Mouse (Mus musculus) liver, embryonic 15.5 days (tissue): Measurements from ENCODE around the gene Grin2d. TPM values are rescaled to one million over a fixed set of nuclear protein-coding genes. Genes with fewer than 3 reads are reported as not detected.

Experiments
- polyA plus RNA-seq: library from polyadenylated mRNA; unstranded; fragments of >200 nt; fragmentation: Nextera tagmentation; extraction: Ambion mirVana; gene quantifications from 2 replicates; pipeline ENCODE4 v1.2.1, GENCODE M21; 2015

Gene Grin2d
- polyA plus RNA-seq, 1 experiment from 2014 or later: 0.05 TPM

Other genes starting within 250 kb of the Grin2d start
- gene Mamstr, start 238.4 kb downstream of the Grin2d start, polyA plus RNA-seq: 0.91 and 1.2 TPM in 2 replicates
- 0.06 TPM in 1 of 2 replicates, not detected in the other for gene Fut2, start 212.0 kb downstream of the Grin2d start, polyA plus RNA-seq
- gene Ntn5, start 194.4 kb downstream of the Grin2d start, polyA plus RNA-seq: not detected in 2 replicates
- gene Sec1, start 184.0 kb downstream of the Grin2d start, polyA plus RNA-seq: 0.05 and 0.06 TPM in 2 replicates
- gene Car11, start 178.5 kb downstream of the Grin2d start, polyA plus RNA-seq: 0.26 and 0.44 TPM in 2 replicates
- 0.46 and 0.85 TPM in 2 replicates for gene Dbp, start 173.3 kb downstream of the Grin2d start, polyA plus RNA-seq
- 533 and 542 TPM in 2 replicates for gene Rpl18, start 162.9 kb downstream of the Grin2d start, polyA plus RNA-seq
- 10.4 and 13.3 TPM in 2 replicates for gene Sphk2, start 160.4 kb downstream of the Grin2d start, polyA plus RNA-seq
- 0.30 and 0.33 TPM in 2 replicates for gene Fam83e, start 157.2 kb downstream of the Grin2d start, polyA plus RNA-seq
- not detected in 2 replicates for gene Spaca4, start 152.6 kb downstream of the Grin2d start, polyA plus RNA-seq
- gene Lmtk3, start 94.6 kb downstream of the Grin2d start, polyA plus RNA-seq: not detected in 2 replicates
- 0.07 and 0.22 TPM in 2 replicates for gene Sult2b1, start 93.7 kb downstream of the Grin2d start, polyA plus RNA-seq
- gene Cyth2, start 63.8 kb downstream of the Grin2d start, polyA plus RNA-seq: 30.4 and 30.9 TPM in 2 replicates
- 0.06 and 0.12 TPM in 2 replicates for gene Kcnj14, start 53.6 kb downstream of the Grin2d start, polyA plus RNA-seq
- 24.7 and 25.3 TPM in 2 replicates for gene Grwd1, start 47.4 kb downstream of the Grin2d start, polyA plus RNA-seq
- gene Kdelr1, start 5.6 kb downstream of the Grin2d start, polyA plus RNA-seq: 27.6 TPM in 2 replicates
- 0.94 and 1.3 TPM in 2 replicates for gene Syngr4, start 18.3 kb upstream of the Grin2d start, polyA plus RNA-seq
- gene Tmem143, start 18.6 kb upstream of the Grin2d start, polyA plus RNA-seq: 3.6 and 4.0 TPM in 2 replicates
- 59.9 and 65.0 TPM in 2 replicates for gene Emp3, start 43.0 kb upstream of the Grin2d start, polyA plus RNA-seq
- 0.91 and 1.2 TPM in 2 replicates for gene Ccdc114, start 45.7 kb upstream of the Grin2d start, polyA plus RNA-seq
- gene Abcc6, start 151.9 kb upstream of the Grin2d start, polyA plus RNA-seq: 11.4 and 16.7 TPM in 2 replicates
- 22.5 and 24.0 TPM in 2 replicates for gene Nomo1, start 155.3 kb upstream of the Grin2d start, polyA plus RNA-seq
- gene Kcnj11, start 222.4 kb upstream of the Grin2d start, polyA plus RNA-seq: 0.08 TPM in 2 replicates